Mouse (Mus musculus) megakaryocyte, embryonic 14.5 days (primary cell): ENCODE measurements at regions not wholly inside any gene's neighbourhood (a gene's known extent, or its start where the extent isn't known, plus 50 kb on each side); places are given as distances from the start of the nearest gene placed in this dataset.
"Not testable (repeated sequence)": the region's sequence is repeated elsewhere in the genome, so short reads cannot be mapped to it uniquely, and the experiment has no call there.

Experiments
- H3K27me3 ChIP-seq: replicated peaks from 2 replicates; pipeline ENCODE3; 2012; ENCODE audit warnings: inconsistent platforms
- H3K36me3 ChIP-seq: replicated peaks from 2 replicates; pipeline ENCODE3; 2012; ENCODE audit warnings: low read length, inconsistent platforms, mixed read lengths
- H3K4me1 ChIP-seq: 2 replicates; pipeline ENCODE4 v1.6.1; 2012; ENCODE audit warnings: inconsistent platforms
- H3K4me3 ChIP-seq: replicated peaks from 2 replicates; pipeline ENCODE3; 2012; ENCODE audit warnings: moderate library complexity, mild to moderate bottlenecking, inconsistent platforms
- H3K9me3 ChIP-seq: 2 replicates; pipeline ENCODE4 v1.6.1; 2012; ENCODE audit warnings: inconsistent platforms
- FLI1 ChIP-seq: IDR thresholded peaks from 2 replicates; pipeline ENCODE4 v1.6.1; 2012; ENCODE audit warnings: low read length, inconsistent platforms, mixed read lengths
- GATA1 ChIP-seq: IDR thresholded peaks from 3 replicates; pipeline ENCODE4 v1.6.1; 2012; ENCODE audit warnings: mixed read lengths, low read length, inconsistent platforms, borderline replicate concordance

GRCm38 (mm10) chr7:116729795-116730194 lies 225.6 kb downstream of the Nucb2 start:
- no peak for TF ChIP-seq GATA1
- no peaks in the 10 kb centered on the region for H3K4me1 ChIP-seq
- no peak overlapping the region for H3K4me3 ChIP-seq
- H3K27me3 ChIP-seq = no peaks in the 10 kb centered on the region
- H3K36me3 ChIP-seq = no peaks in the 10 kb centered on the region
- peaks cover 15% of the 10 kb centered on the region for H3K9me3 ChIP-seq

GRCm38 (mm10) chr7:116735676-116736075 lies 231.5 kb downstream of the Nucb2 start:
- H3K9me3 ChIP-seq = peaks cover 11% of the 10 kb centered on the region
- TF ChIP-seq FLI1 = no peak
- no peak for TF ChIP-seq GATA1
- no peaks in the 10 kb centered on the region for H3K4me1 ChIP-seq
- no peaks in the 10 kb centered on the region for H3K27me3 ChIP-seq
- no peak overlapping the region for H3K4me3 ChIP-seq
- no peaks in the 10 kb centered on the region for H3K36me3 ChIP-seq

GRCm38 (mm10) chr7:116736333-116736732 lies 232.2 kb downstream of the Nucb2 start:
- H3K27me3 ChIP-seq = no peaks in the 10 kb centered on the region
- peaks cover 11% of the 10 kb centered on the region for H3K9me3 ChIP-seq
- no peak overlapping the region for H3K4me3 ChIP-seq
- H3K36me3 ChIP-seq = no peaks in the 10 kb centered on the region
- TF ChIP-seq GATA1 = no peak
- TF ChIP-seq FLI1 = no peak
- no peaks in the 10 kb centered on the region for H3K4me1 ChIP-seq

- Histone ChIP-seq H3K9me3 (no peaks in the 10 kb centered on the region), H3K36me3 (no peaks in the 10 kb centered on the region), H3K4me3 (no peak overlapping the region), H3K27me3 (no peaks in the 10 kb centered on the region), H3K4me1 (no peaks in the 10 kb centered on the region)
- TF ChIP-seq GATA1 (no peak), FLI1 (no peak)
These were observed 233.8 kb downstream of the Nucb2 start for GRCm38 (mm10) chr7:116738009-116738408.

- Histone ChIP-seq H3K4me1 (no peaks in the 10 kb centered on the region), H3K9me3 (no peaks in the 10 kb centered on the region), H3K36me3 (no peaks in the 10 kb centered on the region), H3K27me3 (no peaks in the 10 kb centered on the region), H3K4me3 (no peak overlapping the region)
- no peak for TF ChIP-seq FLI1
- TF ChIP-seq GATA1 = no peak
These were observed 250.4 kb downstream of the Nucb2 start for GRCm38 (mm10) chr7:116754556-116754955.

GRCm38 (mm10) chr7:116792181-116792580 lies 288.0 kb downstream of the Nucb2 start:
- H3K9me3 ChIP-seq, H3K27me3 ChIP-seq, H3K4me1 ChIP-seq, H3K36me3 ChIP-seq, H3K4me3 ChIP-seq: not testable (repeated sequence)

GRCm38 (mm10) chr7:116808475-116808874 lies 304.3 kb downstream of the Nucb2 start:
- H3K36me3 ChIP-seq = no peaks in the 10 kb centered on the region
- TF ChIP-seq FLI1 = no peak
- H3K9me3 ChIP-seq = peaks cover 8% of the 10 kb centered on the region; the same call in 1 of the 2 replicates
- H3K4me1 ChIP-seq = no peaks in the 10 kb centered on the region
- no peak overlapping the region for H3K4me3 ChIP-seq
- H3K27me3 ChIP-seq = no peaks in the 10 kb centered on the region

GRCm38 (mm10) chr7:116816494-116816893 lies 312.3 kb downstream of the Nucb2 start:
- H3K27me3 ChIP-seq = no peaks in the 10 kb centered on the region

GRCm38 (mm10) chr7:116817991-116818390 lies 313.8 kb downstream of the Nucb2 start:
- Histone ChIP-seq H3K9me3 (no peaks in the 10 kb centered on the region), H3K4me1 (no peaks in the 10 kb centered on the region), H3K27me3 (no peaks in the 10 kb centered on the region), H3K36me3 (no peaks in the 10 kb centered on the region), H3K4me3 (no peak overlapping the region)
- TF ChIP-seq FLI1 (no peak), GATA1 (no peak)

More at GRCm38 (mm10) chr7:116816494-116816893, 312.3 kb downstream of the Nucb2 start:
- Histone ChIP-seq H3K36me3 (no peaks in the 10 kb centered on the region), H3K4me1 (no peaks in the 10 kb centered on the region), H3K4me3 (no peak overlapping the region), H3K9me3 (no peaks in the 10 kb centered on the region)
- TF ChIP-seq FLI1 = no peak
- TF ChIP-seq GATA1 = no peak

GRCm38 (mm10) chr7:116820613-116821012 lies 316.4 kb downstream of the Nucb2 start:
- Histone ChIP-seq H3K4me3 (no peak overlapping the region), H3K4me1 (no peaks in the 10 kb centered on the region), H3K9me3 (no peaks in the 10 kb centered on the region), H3K36me3 (no peaks in the 10 kb centered on the region), H3K27me3 (no peaks in the 10 kb centered on the region)
- TF ChIP-seq GATA1 = no peak
- no peak for TF ChIP-seq FLI1

GRCm38 (mm10) chr7:116842894-116843293 lies 338.7 kb downstream of the Nucb2 start:
- H3K27me3 ChIP-seq = no peaks in the 10 kb centered on the region
- TF ChIP-seq GATA1 (no peak), FLI1 (no peak)
- no peaks in the 10 kb centered on the region for H3K36me3 ChIP-seq
- peaks cover 7% of the 10 kb centered on the region for H3K9me3 ChIP-seq
- no peaks in the 10 kb centered on the region for H3K4me1 ChIP-seq
- no peak overlapping the region for H3K4me3 ChIP-seq
